Mouse (Mus musculus): ENCODE measurements around the gene Gm20708. TPM values are rescaled to one million over a fixed set of nuclear protein-coding genes. Genes with fewer than 3 reads are reported as not detected.

Gm20708 gene
- polyA plus RNA-seq, 1 experiment from 2014 or later, result 0.58 TPM

GRCm38 (mm10) chr11:117879676-117880075 lies 70.2 kb downstream of the Gm20708 start:
- Histone ChIP-seq H3K27ac (ENCODE audit: low read depth, low read length) (no peak overlapping the region), H3K4me2 (replicated peaks; ENCODE audit: low read depth, low read length) (no peak overlapping the region), H3K27me3 (ENCODE audit: control insufficient read depth, insufficient read depth, low read length) (no peaks in the 10 kb centered on the region), H3K4me1 (ENCODE audit: control insufficient read depth, insufficient read depth, low read length) (peaks cover 43% of the 10 kb centered on the region), H3K9ac (ENCODE audit: low read depth, low read length) (no peak overlapping the region), H3K4me3 (ENCODE audit: low read length) (no peak overlapping the region), H3K36me3 (ENCODE audit: control insufficient read depth, insufficient read depth, low read length) (no peaks in the 10 kb centered on the region), H3K9me3 (ENCODE audit: control insufficient read depth, low read length) (no peaks in the 10 kb centered on the region)
- WGBS, result 76% methylated on average over 6 of the region's 6 CpGs
- no peak for ATAC-seq (ENCODE audit: low FRiP score, low TSS enrichment)

GRCm38 (mm10) chr11:117880336-117880976 lies 71.0 kb downstream of the Gm20708 start:
- no peak overlapping the region for H3K27ac ChIP-seq (ENCODE audit: low read depth, low read length)
- H3K4me3 ChIP-seq (ENCODE audit: low read length), result no peak overlapping the region
- no peak for ATAC-seq (ENCODE audit: low FRiP score, low TSS enrichment)
- peaks cover 43% of the 10 kb centered on the region for H3K4me1 ChIP-seq (ENCODE audit: control insufficient read depth, insufficient read depth, low read length)
- no peaks in the 10 kb centered on the region for H3K36me3 ChIP-seq (ENCODE audit: control insufficient read depth, insufficient read depth, low read length)
- H3K4me2 ChIP-seq (replicated peaks; ENCODE audit: low read depth, low read length), result no peak overlapping the region
- 85% methylated on average over 9 of the region's 9 CpGs for WGBS
- H3K9ac ChIP-seq (ENCODE audit: low read depth, low read length), result no peak overlapping the region
- H3K9me3 ChIP-seq (ENCODE audit: control insufficient read depth, low read length), result no peaks in the 10 kb centered on the region
- no peaks in the 10 kb centered on the region for H3K27me3 ChIP-seq (ENCODE audit: control insufficient read depth, insufficient read depth, low read length)

- Histone ChIP-seq H3K4me3 (ENCODE audit: low read length) (no peak overlapping the region), H3K9ac (ENCODE audit: low read depth, low read length) (no peak overlapping the region), H3K36me3 (ENCODE audit: control insufficient read depth, insufficient read depth, low read length) (no peaks in the 10 kb centered on the region), H3K4me2 (replicated peaks; ENCODE audit: low read depth, low read length) (no peak overlapping the region), H3K27me3 (ENCODE audit: control insufficient read depth, insufficient read depth, low read length) (no peaks in the 10 kb centered on the region), H3K4me1 (ENCODE audit: control insufficient read depth, insufficient read depth, low read length) (peaks cover 43% of the 10 kb centered on the region), H3K9me3 (ENCODE audit: control insufficient read depth, low read length) (no peaks in the 10 kb centered on the region), H3K27ac (ENCODE audit: low read depth, low read length) (peak overlapping the region; percentile 70; the same call in 1 of the 2 replicates)
- no peak for ATAC-seq (ENCODE audit: low FRiP score, low TSS enrichment)
- 82% methylated on average over 6 of the region's 6 CpGs for WGBS
Measured at GRCm38 (mm10) chr11:117880977-117881358, 71.5 kb downstream of the Gm20708 start.

- Histone ChIP-seq H3K27me3 (ENCODE audit: control insufficient read depth, insufficient read depth, low read length) (no peaks in the 10 kb centered on the region), H3K4me2 (replicated peaks; ENCODE audit: low read depth, low read length) (peak overlapping the region; percentile 10; the same call in 1 of the 2 replicates), H3K4me3 (ENCODE audit: low read length) (no peak overlapping the region), H3K4me1 (ENCODE audit: control insufficient read depth, insufficient read depth, low read length) (peaks cover 43% of the 10 kb centered on the region), H3K9me3 (ENCODE audit: control insufficient read depth, low read length) (no peaks in the 10 kb centered on the region), H3K36me3 (ENCODE audit: control insufficient read depth, insufficient read depth, low read length) (no peaks in the 10 kb centered on the region), H3K27ac (ENCODE audit: low read depth, low read length) (peak overlapping the region; percentile 70; the same call in 1 of the 2 replicates), H3K9ac (ENCODE audit: low read depth, low read length) (no peak overlapping the region; the same call in 1 of the 2 replicates)
- 2% methylated on average over 8 of the region's 8 CpGs for WGBS
- ATAC-seq (ENCODE audit: low FRiP score, low TSS enrichment), result peak; percentile 29; the same call in 1 of the 2 replicates
Measured at GRCm38 (mm10) chr11:117881787-117882186, 72.3 kb downstream of the Gm20708 start.

- WGBS, result 90% methylated on average over 1 of the region's 1 CpGs
Measured at GRCm38 (mm10) chr11:117882208-117882607, 72.7 kb downstream of the Gm20708 start.

GRCm38 (mm10) chr11:117886000-117886399 lies 76.5 kb downstream of the Gm20708 start:
- ATAC-seq (ENCODE audit: low FRiP score, low TSS enrichment), result no peak
- WGBS, result 49% methylated on average over 5 of the region's 5 CpGs

More at GRCm38 (mm10) chr11:117882208-117882607, 72.7 kb downstream of the Gm20708 start:
- H3K27me3 ChIP-seq (ENCODE audit: control insufficient read depth, insufficient read depth, low read length), result no peaks in the 10 kb centered on the region
- peaks cover 43% of the 10 kb centered on the region for H3K4me1 ChIP-seq (ENCODE audit: control insufficient read depth, insufficient read depth, low read length)
- H3K27ac ChIP-seq (ENCODE audit: low read depth, low read length), result peak overlapping the region; percentile 70; the same call in 1 of the 2 replicates
- no peak overlapping the region for H3K4me2 ChIP-seq (replicated peaks; ENCODE audit: low read depth, low read length)
- ATAC-seq (ENCODE audit: low FRiP score, low TSS enrichment), result no peak
- H3K4me3 ChIP-seq (ENCODE audit: low read length), result no peak overlapping the region
- no peak overlapping the region; the same call in 1 of the 2 replicates for H3K9ac ChIP-seq (ENCODE audit: low read depth, low read length)
- H3K36me3 ChIP-seq (ENCODE audit: control insufficient read depth, insufficient read depth, low read length), result no peaks in the 10 kb centered on the region
- no peaks in the 10 kb centered on the region for H3K9me3 ChIP-seq (ENCODE audit: control insufficient read depth, low read length)

GRCm38 (mm10) chr11:117888168-117888852 lies 78.8 kb downstream of the Gm20708 start:
- Histone ChIP-seq H3K4me2 (replicated peaks; ENCODE audit: low read depth, low read length) (peak overlapping the region; percentile 15), H3K27ac (ENCODE audit: low read depth, low read length) (no peak overlapping the region), H3K9ac (ENCODE audit: low read depth, low read length) (0 out of 2 replicates have a peak overlapping the region, but pooled peaks have one; percentile 19), H3K9me3 (ENCODE audit: control insufficient read depth, low read length) (no peaks in the 10 kb centered on the region), H3K4me3 (ENCODE audit: low read length) (no peak overlapping the region), H3K36me3 (ENCODE audit: control insufficient read depth, insufficient read depth, low read length) (no peaks in the 10 kb centered on the region), H3K27me3 (ENCODE audit: control insufficient read depth, insufficient read depth, low read length) (0 out of 2 replicates have a peak, but pooled peaks cover 6% of the 10 kb centered on the region), H3K4me1 (ENCODE audit: control insufficient read depth, insufficient read depth, low read length) (peaks cover 31% of the 10 kb centered on the region)
- 13% methylated on average over 20 of the region's 20 CpGs for WGBS
- no peak for ATAC-seq (ENCODE audit: low FRiP score, low TSS enrichment)

More at GRCm38 (mm10) chr11:117886000-117886399, 76.5 kb downstream of the Gm20708 start:
- H3K9me3 ChIP-seq (ENCODE audit: control insufficient read depth, low read length), result no peaks in the 10 kb centered on the region
- 0 out of 2 replicates have a peak, but pooled peaks cover 6% of the 10 kb centered on the region for H3K27me3 ChIP-seq (ENCODE audit: control insufficient read depth, insufficient read depth, low read length)
- H3K4me2 ChIP-seq (replicated peaks; ENCODE audit: low read depth, low read length), result no peak overlapping the region
- no peaks in the 10 kb centered on the region for H3K36me3 ChIP-seq (ENCODE audit: control insufficient read depth, insufficient read depth, low read length)
- H3K9ac ChIP-seq (ENCODE audit: low read depth, low read length), result no peak overlapping the region
- no peak overlapping the region for H3K27ac ChIP-seq (ENCODE audit: low read depth, low read length)
- no peak overlapping the region for H3K4me3 ChIP-seq (ENCODE audit: low read length)
- peaks cover 46% of the 10 kb centered on the region for H3K4me1 ChIP-seq (ENCODE audit: control insufficient read depth, insufficient read depth, low read length)

GRCm38 (mm10) chr11:117888853-117889822 lies 79.7 kb downstream of the Gm20708 start:
- no peak overlapping the region; the same call in 1 of the 2 replicates for H3K27ac ChIP-seq (ENCODE audit: low read depth, low read length)
- H3K36me3 ChIP-seq (ENCODE audit: control insufficient read depth, insufficient read depth, low read length), result no peaks in the 10 kb centered on the region
- 6% methylated on average over 32 of the region's 33 CpGs for WGBS
- 0 out of 2 replicates have a peak, but pooled peaks cover 6% of the 10 kb centered on the region for H3K27me3 ChIP-seq (ENCODE audit: control insufficient read depth, insufficient read depth, low read length)
- H3K4me2 ChIP-seq (replicated peaks; ENCODE audit: low read depth, low read length), result peak overlapping the region; percentile 15
- no peak for ATAC-seq (ENCODE audit: low FRiP score, low TSS enrichment)
- peak overlapping the region; percentile 35; the same call in 1 of the 2 replicates for H3K9ac ChIP-seq (ENCODE audit: low read depth, low read length)
- peak overlapping the region; percentile 11; the same call in 1 of the 2 replicates for H3K4me3 ChIP-seq (ENCODE audit: low read length)
- H3K9me3 ChIP-seq (ENCODE audit: control insufficient read depth, low read length), result no peaks in the 10 kb centered on the region
- H3K4me1 ChIP-seq (ENCODE audit: control insufficient read depth, insufficient read depth, low read length), result peaks cover 31% of the 10 kb centered on the region

Measured in kidney, embryonic 14.5 days (tissue).